Mouse (Mus musculus) CD4-positive helper T cell, adult 2 months (primary cell): Measurements from ENCODE around the gene Hcn4.

Experiments used
- DNase-seq: peaks from one replicate; pipeline ENCODE4 v3.0.0-alpha.2; 2012; ENCODE audit warnings: low read depth, missing footprints, low spot score

Gene Hcn4

DNA sequence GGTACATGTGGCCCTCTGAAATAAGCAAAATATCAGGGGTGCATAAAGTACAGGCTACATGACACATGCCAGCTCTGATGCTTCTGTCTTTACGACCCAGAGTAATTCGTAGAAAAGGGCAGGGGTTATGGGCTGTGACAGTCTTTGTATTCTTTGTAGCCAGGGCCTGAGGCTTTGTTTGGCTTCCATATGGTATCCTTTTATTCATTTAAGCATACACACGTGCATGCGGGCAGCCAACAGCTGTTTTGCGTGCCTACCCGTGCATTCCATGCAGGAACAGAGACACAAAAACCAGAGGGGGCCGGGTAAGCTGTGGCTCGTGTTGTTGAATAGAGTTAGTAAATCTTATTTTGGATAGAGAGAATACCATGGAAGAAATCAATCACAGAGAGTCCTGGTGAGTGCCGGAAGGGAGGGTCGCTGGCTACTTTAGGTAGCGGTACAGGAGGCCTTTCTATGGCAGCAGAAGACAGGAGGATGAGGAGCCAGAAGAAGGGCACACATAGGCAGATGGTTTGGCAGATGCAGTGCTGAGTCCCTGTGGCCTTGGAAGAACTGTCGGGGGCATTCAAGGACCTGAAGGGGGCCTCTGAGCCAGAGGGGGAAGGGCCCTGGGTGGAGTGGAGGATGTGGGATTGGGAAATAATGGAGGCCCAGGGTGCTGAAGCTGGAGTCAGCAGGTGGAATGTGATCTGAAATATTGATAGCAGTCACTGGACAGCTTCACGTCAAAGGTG lies 26.5 kb downstream of the Hcn4 start:
- no peak for DNase-seq

DNA sequence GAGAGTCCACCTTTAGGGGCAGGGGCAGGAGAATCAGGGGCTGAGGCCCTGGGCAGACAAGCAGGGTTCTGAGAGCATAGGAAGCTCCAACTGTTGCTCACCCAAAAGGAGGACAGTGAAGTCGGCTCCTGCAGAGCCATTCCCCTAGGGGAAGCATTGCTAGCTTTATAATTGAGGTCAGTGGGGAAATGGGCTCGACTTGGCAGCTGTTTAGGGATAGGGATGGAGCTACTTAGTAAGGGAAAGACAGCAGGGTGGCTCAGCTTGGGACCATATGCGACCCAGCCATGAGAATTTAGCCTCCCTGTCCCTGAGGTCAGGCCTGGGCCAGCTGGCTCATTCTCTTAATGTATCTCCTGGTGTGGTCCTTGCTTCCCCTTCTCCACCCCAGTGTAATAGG lies 31.7 kb downstream of the Hcn4 start:
- no peak for DNase-seq

DNA sequence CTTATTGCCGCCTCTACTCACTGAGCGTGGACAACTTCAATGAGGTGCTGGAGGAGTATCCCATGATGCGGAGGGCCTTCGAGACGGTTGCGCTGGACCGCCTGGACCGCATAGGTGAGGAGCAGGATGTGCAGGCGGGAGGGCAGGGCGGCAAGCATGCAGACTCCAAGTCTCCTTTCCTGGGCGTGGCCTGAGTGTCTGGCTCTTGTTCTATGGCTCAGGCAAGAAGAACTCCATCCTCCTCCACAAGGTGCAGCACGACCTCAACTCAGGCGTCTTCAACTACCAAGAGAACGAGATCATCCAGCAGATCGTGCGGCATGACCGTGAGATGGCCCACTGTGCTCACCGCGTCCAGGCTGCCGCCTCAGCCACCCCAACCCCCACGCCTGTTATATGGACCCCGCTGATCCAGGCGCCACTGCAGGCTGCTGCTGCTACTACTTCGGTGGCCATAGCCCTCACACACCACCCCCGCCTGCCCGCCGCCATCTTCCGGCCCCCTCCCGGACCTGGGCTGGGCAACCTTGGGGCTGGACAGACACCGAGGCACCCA lies 35.9 kb downstream of the Hcn4 start:
- no peak for DNase-seq

DNA sequence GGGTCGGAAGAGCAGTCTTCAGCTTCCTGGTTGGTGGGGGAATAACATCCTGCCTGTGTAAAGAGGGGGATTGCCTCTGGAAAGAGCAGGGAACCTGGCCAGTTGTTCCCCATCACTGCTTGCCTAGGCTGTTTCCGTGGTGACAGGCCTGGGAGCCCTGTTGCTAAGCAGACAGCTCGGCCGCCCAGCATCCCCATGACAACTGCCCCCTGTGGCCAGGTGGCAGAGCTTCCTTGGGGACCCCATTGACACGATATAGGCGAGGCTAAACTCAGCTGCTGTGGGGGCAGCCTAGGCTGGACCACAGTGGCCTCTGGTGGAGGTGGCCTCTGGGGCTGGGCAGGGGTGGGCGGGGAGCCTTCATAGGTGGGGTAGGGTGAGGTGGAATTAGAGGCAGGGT lies 40.6 kb downstream of the Hcn4 start:
- no peak for DNase-seq

DNA sequence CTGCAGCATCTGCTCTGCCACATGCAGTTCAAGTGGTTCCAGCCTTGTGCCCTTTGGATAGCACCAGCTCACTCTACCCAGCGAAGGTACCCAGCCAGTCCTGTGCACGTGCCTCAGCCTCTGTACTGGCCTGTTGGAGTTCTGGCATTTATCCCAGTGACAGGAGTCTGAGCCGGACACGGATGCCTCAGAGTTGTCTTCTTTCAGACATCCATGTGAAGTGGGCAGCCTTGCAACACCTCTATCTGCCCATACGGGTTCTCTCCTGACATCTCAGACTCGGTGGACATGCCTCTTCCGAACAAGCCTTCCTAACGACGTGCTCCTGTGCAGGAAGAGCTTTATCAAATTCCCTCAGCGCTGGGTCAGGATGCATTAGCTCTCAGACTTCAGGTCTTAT lies 47.9 kb downstream of the Hcn4 start:
- no peak for DNase-seq

DNA sequence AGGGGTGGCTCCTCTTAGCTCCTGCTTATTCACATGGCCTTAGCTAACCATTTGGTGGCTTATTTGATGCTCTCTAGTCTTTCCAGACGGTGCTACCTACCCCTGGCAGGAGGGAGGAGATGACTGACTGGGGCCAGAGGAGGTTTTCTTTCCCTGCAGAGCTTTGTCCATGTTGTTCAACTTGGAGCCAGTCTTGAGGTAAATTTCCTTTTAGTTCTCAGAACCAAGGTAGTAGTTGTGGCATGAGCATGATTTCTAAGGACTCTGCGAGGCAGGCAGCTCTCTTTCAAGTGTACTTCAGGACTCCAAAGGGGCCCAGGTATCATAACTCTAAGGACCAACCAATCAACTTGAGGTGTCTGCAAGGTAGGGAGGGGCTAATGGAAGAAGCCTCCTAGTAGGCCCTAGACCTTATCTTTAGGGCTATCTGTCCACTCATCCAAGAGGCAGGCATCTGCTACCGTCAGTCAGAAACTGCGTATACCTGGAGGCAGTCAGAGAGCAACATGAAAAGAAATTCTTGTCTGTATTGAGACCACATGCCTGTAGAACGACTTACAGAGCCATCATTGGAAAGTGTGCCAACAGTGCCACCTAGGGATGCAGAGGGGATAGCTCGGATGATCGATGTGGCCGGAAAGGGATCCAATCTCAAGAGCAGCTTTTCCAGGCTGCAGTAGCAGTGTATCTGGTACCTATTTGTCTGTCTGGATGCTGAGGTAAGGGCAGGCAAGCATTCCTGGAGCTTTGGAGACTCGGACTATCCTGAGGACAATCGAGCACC lies 50.5 kb downstream of the Hcn4 start:
- peak; percentile 8 for DNase-seq

DNA sequence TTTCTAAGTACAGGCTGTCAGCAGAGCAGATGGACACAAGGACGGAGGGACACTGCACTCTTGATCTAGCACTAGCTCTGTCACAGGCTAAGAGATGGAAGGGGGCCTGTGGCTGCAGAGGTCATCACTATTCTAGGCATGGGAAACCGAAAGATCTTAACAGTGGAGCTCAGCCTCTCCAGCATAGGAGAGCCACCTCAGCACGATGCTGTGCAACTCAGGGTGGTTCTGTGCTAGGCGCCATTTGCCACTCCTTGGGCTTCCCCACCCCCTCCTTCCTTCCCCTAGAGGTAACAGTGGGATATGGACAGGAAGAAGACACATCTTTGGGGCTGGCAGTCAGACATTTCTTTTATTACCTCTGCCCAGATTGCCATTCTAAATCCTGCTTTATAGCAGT lies 51.1 kb downstream of the Hcn4 start:
- DNase-seq, result no peak

DNA sequence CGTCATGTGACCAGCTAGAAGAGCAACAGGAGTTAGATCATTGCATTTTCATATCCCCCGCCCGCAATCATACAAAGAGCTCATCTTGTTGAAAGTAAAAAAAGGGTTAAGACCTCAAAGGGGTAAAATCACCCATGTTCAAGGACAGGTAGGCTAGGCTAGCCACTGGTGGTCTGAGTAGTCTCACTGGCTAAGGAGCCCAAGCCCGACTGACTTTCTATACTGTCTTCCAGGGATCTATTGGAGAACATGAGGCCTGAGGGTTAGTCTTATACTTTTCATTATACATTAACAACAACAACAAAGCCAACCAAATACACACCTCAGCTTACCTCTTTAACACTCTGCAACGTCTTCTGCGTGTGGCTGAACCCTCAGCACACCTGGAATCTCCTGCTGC lies 52.2 kb downstream of the Hcn4 start:
- DNase-seq, result no peak

DNA sequence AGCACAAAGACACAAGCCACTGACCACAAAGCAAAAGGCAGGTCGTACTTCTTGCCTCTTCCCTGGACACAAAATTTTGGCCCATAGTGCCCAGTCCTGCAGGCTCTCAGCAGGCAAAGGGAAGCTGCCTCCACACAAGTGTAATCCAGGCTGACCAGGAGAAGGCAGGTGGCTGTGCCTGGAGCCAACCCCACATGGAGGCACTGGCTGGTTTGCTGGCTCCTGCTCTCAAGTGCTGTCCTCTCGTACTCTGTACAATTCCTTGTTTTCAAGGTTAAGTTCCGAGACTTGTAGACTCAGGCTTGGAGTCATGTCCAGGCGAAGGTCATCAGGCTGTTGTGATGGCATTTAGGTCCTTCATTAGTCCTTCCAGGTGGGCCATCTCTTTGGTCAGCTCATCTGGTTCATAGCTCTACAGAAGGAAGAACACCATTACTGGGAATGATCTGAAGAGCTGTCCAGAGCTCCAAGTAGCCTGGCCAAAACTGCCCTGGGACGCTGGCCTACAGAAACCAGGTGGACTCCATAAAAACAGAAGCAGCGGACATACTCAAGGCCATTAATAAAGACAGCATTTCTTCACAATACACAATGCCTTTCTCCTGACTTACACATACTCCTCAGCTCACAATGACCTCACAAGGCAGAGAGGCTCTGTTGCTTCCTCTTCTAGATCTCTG lies 53.9 kb downstream of the Hcn4 start:
- no peak for DNase-seq

DNA sequence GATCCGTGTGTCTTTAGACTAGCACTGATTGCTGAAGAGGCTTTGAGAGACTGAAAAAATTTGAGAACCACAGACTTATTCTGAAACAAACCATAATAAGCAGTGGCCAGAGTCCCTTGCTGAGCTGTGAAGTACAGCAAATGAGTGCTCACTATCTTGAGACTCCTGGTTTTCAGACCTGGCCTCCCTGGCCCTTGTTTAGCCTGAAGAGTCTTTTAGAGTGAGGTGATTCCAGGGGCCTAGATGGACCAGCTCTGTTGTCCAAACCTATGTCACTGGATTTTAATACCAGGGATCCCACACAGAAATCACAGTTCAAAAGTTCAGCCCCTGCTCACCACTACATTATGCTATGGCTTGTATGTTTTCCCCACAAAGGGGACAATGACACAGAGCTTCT lies 56.6 kb downstream of the Hcn4 start:
- no peak for DNase-seq

DNA sequence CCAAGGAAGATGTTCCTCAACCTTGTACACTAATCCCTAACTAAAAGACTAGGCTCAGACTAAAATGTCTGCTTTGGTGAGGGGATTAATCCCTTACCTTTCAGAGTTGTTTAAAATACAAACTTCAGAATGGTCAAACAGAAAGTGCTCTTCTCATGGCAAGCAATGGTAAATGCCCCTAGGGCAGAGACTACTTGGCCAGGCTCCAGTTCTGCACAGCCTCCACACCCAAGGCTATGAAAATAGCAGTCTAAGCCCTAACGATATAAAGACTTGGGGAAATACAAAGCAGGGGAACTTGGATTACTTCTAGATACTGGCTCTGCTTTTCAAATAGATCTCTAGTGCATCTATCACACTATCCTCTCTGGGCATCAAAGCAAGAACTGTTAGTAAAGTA lies 59.5 kb downstream of the Hcn4 start:
- no peak for DNase-seq

DNA sequence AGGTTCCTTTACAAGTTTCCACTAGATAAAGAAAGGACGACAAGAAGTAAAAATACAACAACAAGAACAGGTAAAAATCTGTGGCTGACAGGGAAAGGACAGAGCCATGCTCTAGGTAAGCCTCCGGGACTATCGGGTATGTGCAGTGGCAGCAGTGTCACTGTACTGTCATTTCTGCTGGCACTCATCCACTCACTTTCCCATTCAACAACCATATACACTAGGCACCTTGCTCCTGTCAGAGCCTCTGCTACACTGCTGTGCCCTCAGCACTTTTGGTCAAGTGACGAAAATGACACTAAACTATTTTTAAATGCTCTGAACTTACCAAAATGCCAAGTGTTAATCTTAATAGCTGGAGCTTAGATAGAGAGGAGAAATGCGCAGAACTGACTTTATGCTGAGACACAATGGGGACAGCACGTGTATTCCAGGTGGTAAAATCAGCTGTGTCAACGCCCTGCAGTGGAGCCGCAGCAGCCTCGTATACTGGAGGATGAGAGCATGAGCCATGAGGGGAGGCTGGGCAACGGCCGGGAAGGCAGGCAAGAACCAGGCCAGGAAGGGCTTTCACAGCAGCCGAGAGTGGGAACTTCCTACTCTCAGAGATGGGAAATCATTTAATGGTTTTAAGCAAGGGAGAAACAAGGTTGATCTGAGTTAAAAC lies 66.7 kb downstream of the Hcn4 start:
- no peak for DNase-seq

DNA sequence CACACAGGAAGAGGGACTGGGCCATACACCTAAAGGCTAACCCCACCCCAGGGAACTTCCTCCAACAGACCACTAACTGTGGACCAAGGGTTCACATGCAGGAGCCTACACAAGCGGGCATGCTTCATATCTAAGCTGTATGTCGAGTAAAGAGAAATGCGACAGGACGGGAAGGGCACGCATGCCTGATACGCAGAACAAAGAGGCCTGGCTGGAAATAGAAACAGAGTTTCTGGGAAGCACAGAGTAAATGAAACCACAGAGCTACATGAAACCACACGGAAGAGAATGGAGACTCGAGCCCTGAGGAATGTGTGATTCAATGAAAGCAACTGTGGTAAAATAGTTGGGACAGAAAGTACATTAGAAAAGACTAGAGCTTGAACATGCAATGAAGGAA lies 67.7 kb downstream of the Hcn4 start:
- no peak for DNase-seq

DNA sequence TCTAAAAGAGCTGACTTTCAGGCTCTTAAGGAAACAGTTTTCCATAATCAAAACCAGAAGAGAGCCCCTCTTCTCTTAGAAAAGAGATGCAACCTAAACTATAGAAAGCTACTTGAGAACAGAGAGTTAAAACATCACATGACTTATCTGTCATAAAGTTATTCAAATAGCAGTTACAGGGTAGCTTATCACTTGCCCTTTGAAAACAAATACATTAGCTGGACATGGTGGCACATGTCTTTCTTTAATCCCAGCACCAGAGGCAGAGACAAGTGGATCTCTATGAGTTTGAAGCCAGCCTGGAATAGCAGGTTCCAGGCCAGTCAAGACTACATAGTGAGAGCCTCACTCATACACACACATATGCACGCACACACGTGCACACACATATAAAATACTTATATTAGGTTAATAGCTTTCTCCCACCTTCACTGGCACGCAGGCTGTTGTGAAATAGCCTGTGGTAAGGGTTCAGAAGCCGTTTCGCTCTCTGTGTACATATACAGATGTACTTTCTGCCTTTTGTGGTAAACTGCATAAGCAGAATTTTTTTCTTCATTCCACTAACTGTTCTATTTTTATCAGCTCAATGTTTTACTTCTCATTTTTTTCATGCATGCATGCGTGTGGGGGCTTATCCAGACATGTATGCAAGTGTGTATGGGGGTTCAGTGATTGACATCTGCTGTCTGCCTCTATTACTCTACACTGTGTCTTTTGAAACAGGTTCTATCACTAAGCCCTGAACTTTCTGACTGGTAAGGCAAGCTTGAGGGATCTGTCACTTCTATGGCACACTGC lies 68.8 kb downstream of the Hcn4 start:
- no peak for DNase-seq

DNA sequence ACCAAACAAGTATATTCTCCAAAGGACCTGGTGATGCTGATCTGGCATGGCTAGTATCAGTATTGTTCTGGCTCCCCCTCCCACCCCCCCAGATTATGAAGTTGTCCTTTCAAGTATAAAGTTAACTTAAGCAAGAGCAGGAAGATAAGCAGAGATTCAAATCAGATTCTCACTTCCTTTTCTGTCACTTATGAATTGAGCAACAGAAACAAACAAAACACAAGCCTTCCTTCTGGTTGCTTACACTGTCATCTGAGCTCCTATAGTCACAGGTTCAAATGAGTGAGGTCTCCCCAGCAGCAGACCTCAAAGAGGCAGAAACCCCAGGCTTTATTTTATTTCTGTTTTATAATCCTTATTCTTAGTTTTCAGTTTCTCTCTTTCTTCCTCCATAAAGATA lies 76.4 kb downstream of the Hcn4 start:
- no peak for DNase-seq

DNA sequence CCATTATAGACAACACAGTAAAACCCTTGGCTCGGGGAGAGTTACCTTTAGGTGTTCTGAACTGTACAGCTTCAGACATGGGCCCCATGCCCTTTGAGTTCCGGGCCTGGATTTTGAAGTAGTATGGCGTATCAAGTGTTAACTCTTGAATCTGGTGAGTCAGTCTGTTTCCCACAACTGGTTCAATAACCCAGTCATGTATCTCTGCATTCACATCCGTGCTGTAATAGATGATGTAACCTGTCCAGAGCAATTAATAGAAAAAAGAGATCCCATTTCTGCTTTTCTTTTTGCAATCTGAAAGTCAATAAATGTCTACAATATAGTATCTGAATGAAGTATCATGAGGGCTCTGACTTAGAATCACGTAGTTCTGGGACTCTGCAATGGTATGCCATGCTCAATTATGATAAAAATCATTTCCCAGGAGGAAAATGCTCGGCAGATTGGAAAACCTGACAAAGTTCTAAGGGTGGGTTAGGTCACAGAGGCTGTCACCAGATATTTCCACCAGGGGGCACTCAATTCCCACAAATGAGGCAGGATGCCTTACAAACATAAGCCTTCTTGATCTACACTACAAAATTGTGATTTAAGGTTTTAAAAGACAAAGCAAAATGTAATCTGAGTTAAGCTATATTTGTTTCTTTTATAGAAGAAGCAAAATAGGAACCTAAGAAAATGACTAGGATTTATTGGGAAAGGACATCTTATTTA lies 79.8 kb downstream of the Hcn4 start:
- DNase-seq, result peak; percentile 29
